Mouse (Mus musculus) midbrain, embryonic 16.5 days (tissue): ENCODE results near the gene Cenpp. TPM values are rescaled to one million over a fixed set of nuclear protein-coding genes. Genes with fewer than 3 reads are reported as not detected.

Experiments
- ATAC-seq: fragments of 200-750 bp; cut with Nextera tagmentation; 2 replicates; pipeline ENCODE4 v1.8.0; 2017; ENCODE audit warnings: moderate TSS enrichment
- H3K27ac ChIP-seq: fragments of 300-500 bp; sonication (generic); 2 replicates; pipeline ENCODE4 v1.5.1; 2014; ENCODE audit warnings: mild to moderate bottlenecking, low read length, mixed read lengths
- H3K27me3 ChIP-seq: fragments of 300-500 bp; sonication (generic); 2 replicates; pipeline ENCODE4 v1.6.1; 2014; ENCODE audit warnings: low read depth, low read length, mixed read lengths; ENCODE audit not compliant: control insufficient read depth, insufficient read depth
- H3K36me3 ChIP-seq: fragments of 300-500 bp; sonication (generic); 2 replicates; pipeline ENCODE4 v1.6.1; 2014; ENCODE audit warnings: mild to moderate bottlenecking, low read length, moderate library complexity, mixed read lengths; ENCODE audit not compliant: control insufficient read depth, insufficient read depth
- H3K4me1 ChIP-seq: fragments of 300-500 bp; sonication (generic); 2 replicates; pipeline ENCODE4 v1.6.1; 2014; ENCODE audit warnings: mild to moderate bottlenecking, low read length, mixed read lengths; ENCODE audit not compliant: control insufficient read depth, insufficient read depth
- H3K4me2 ChIP-seq: fragments of 300-500 bp; sonication (generic); 2 replicates; pipeline ENCODE4 v1.6.1; 2014; ENCODE audit warnings: mild to moderate bottlenecking, low read length, mixed read lengths
- H3K4me3 ChIP-seq: fragments of 300-500 bp; sonication (generic); 2 replicates; pipeline ENCODE4 v1.5.1; 2014; ENCODE audit warnings: low read depth, mild to moderate bottlenecking, low read length, moderate library complexity, mixed read lengths
- H3K9ac ChIP-seq: fragments of 300-500 bp; sonication (generic); 2 replicates; pipeline ENCODE4 v1.6.1; 2014; ENCODE audit warnings: low read depth, low read length, mixed read lengths
- H3K9me3 ChIP-seq: fragments of 300-500 bp; sonication (generic); replicated peaks from 2 replicates; pipeline ENCODE4 v1.6.1; 2014; ENCODE audit warnings: mild to moderate bottlenecking, low read length, mixed read lengths; ENCODE audit not compliant: control insufficient read depth, poor library complexity, severe bottlenecking
- WGBS: fragments of 180-500 bp; shearing (Covaris S2); extraction: QIAGEN DNeasy Blood & Tissue Kit; methylation state at CpG from one replicate; pipeline ENCODE4 v1.1.7; 2014; 5-methylcytosine and 5-hydroxymethylcytosine counted together
- polyA plus RNA-seq: library from polyadenylated mRNA; unstranded; fragments of >200 nt; fragmentation: Nextera tagmentation; extraction: Ambion mirVana; gene quantifications from 2 replicates; pipeline ENCODE4 v1.2.1, GENCODE M21; 2015

Cenpp gene
- polyA plus RNA-seq, 1 experiment from 2014 or later, result 6.6 TPM

DNA sequence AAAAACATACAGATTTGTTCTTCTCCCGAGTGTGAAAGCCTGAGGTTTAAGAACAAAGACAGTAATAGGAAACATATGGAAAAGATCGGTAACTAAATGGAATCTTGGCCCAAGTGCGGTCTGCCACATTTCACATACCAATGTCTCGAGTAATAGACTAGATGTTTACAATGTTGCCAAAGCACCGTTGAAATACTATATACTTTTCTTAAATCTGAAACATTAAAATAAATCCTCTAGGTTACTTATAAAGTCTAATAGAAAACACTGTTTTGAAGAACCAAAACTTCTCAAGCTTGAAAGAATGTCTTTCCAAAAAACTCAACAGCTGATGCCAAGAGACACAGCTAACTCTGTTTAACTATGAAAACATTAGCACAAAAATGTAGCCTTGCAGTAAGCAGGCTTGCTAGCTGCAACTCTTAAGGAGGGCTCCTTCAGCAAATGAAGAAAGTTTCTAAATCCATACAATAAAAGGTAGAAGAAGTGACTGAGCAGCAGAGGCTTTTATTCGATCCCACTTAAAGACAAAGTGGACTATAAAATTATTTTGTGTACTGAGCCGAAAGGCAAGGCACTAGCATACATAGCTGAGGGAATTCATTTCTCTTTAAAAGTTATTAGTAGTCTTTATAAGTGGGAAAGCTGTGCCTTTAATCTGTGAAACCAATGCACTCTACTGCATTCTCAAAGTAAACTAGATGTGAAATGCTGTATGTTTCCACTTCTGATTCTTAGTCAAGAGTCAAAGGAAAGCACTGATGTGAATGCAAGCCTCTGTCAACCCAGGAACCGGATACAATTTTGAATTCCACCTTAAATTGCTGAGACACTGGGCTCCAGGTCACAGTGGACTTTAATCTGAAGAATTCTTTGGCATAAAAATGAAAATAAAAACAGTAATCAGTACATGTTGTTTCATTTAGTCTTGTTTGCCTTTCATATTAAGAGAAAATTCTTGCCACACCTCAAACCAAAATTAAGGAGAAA, 70.7 kb downstream of the Cenpp start, which contains the start of gene Omd:
Omd (plus strand) TSS at position 922 of the 990 bp plus-strand sequence.
- Histone ChIP-seq H3K4me1 (no peaks in the 10 kb centered on the region), H3K36me3 (no peaks in the 10 kb centered on the region), H3K4me2 (no peak within 1 kb of the TSS), H3K27ac (no peak within 1 kb of the TSS), H3K9ac (no peak within 1 kb of the TSS), H3K4me3 (no peak within 1 kb of the TSS), H3K9me3 (no peaks in the 10 kb centered on the region), H3K27me3 (no peaks in the 10 kb centered on the region)
- no peak for ATAC-seq
- WGBS, result 85% methylated on average over 8 of the region's 8 CpGs

DNA sequence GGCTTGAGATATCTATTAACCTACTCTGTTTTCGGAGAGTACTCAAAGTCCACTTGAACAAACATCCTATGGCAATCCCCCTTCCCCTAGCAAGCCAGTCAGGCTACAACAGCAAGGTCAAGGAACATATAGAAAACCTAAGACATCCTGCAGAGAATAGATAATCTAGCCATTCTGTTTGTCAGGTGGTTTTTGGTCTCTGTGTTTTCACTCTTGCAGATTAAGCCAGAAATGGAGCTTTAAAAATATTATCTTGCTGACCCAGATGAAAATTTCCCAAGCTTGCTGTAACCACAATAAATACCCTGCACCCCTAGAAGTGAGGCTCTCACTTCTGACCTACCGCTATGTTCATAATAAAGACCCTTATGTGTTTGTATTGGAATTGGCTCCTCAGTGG, 81.2 kb downstream of the Cenpp start:
- no peak overlapping the region for H3K27ac ChIP-seq
- H3K9me3 ChIP-seq, result no peaks in the 10 kb centered on the region
- no peak for ATAC-seq
- H3K27me3 ChIP-seq, result no peaks in the 10 kb centered on the region
- H3K4me1 ChIP-seq, result no peaks in the 10 kb centered on the region
- no peak overlapping the region for H3K4me3 ChIP-seq
- H3K9ac ChIP-seq, result no peak overlapping the region
- WGBS, result 86% methylated on average over 2 of the region's 2 CpGs
- H3K4me2 ChIP-seq, result no peak overlapping the region
- no peaks in the 10 kb centered on the region for H3K36me3 ChIP-seq

DNA sequence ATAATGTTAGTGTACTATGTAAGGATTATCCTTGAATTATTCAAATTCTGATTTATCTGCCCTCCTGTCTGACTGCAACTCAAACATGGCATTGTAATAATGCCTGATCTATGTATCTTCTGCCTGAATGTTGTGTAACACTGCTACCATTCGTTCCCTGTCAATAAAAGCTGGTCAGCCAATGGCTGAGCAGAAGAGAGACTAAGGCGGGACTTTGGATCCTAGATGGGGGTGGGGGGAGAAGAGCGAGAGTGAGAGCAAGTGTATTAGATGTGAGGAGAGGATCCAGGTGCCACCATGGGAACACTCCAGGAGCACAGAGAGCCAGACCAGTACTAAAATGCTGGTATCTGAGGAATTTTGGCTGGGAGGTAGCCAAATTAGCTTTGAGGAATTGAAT, 82.2 kb downstream of the Cenpp start:
- Histone ChIP-seq H3K4me1 (no peaks in the 10 kb centered on the region), H3K36me3 (no peaks in the 10 kb centered on the region), H3K27ac (no peak overlapping the region), H3K4me2 (no peak overlapping the region), H3K27me3 (no peaks in the 10 kb centered on the region), H3K9ac (no peak overlapping the region), H3K9me3 (no peaks in the 10 kb centered on the region), H3K4me3 (no peak overlapping the region)
- no peak for ATAC-seq
- WGBS, result 69% methylated on average over 3 of the region's 3 CpGs

DNA sequence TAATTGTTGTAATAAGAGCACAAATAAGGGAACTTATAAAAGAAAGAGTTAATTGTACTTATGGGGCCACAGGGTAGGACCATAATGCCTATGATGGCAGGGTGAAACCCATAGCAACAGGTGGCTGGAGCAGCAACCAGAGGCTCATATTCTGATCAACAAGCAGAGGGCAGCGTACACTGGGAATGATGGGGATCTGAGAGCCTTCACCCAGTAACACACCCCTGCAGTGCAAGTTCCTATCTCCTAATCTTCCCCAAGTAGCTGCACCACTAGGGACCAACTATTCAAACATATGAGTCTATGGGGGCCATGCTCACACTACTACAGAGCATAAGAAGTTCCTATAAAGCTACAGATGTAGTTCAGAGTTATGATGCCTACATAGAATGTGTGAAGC, 88.2 kb downstream of the Cenpp start:
- 95% methylated on average over 1 of the region's 1 CpGs for whole genome bisulfite sequencing
- no peak for ATAC-seq
- Histone ChIP-seq H3K9ac (no peak overlapping the region), H3K27me3 (no peaks in the 10 kb centered on the region), H3K4me1 (no peaks in the 10 kb centered on the region), H3K9me3 (no peaks in the 10 kb centered on the region), H3K4me3 (no peak overlapping the region), H3K27ac (no peak overlapping the region), H3K4me2 (no peak overlapping the region), H3K36me3 (no peaks in the 10 kb centered on the region)

DNA sequence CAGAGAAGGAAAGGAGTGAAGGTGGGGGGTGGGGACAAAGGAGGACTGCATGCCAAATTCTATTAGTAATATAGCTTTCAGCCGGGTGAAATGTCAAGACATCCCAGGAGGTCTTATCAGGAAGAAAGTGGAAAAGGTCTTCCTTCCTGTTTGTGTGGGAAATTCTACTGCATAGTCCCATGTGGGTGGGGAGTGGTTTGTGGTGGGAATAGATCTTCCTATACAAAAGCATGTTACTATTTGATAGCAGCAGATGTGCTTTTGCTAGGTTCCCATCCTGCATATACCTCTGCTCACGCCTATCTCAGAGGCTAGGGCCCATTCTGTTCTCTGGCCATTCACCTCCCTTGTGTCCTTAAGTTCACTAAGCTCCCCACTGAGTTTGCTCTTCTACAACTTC, 91.7 kb downstream of the Cenpp start:
- no peak overlapping the region for H3K4me2 ChIP-seq
- H3K9ac ChIP-seq, result no peak overlapping the region
- no peak for ATAC-seq

DNA sequence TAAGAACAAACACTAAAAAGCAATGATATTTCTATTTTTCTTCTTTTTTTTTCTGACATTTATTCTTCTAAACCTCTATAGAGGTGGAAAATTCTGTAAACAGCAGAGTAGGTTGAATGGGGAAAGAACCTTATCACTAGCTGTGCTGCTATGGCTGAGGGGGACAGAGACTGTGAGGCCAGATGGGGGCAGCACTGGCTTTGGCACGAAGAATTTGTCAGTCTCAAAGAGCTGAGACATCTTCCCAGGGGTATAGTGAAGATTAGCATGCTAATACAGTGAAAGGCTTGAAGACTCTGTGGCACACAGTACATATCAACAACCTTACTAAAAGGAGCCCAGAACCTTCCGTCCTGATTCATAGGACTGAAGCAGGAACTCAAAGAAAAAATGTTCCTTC, 93.4 kb downstream of the Cenpp start:
- Histone ChIP-seq H3K9me3 (no peaks in the 10 kb centered on the region), H3K4me1 (no peaks in the 10 kb centered on the region), H3K4me2 (no peak overlapping the region), H3K9ac (no peak overlapping the region), H3K4me3 (no peak overlapping the region), H3K27me3 (no peaks in the 10 kb centered on the region), H3K27ac (no peak overlapping the region), H3K36me3 (no peaks in the 10 kb centered on the region)
- 31% methylated on average over 2 of the region's 2 CpGs for WGBS
- ATAC-seq, result no peak

More for the DNA sequence above, 91.7 kb downstream of the Cenpp start:
- Histone ChIP-seq H3K36me3 (no peaks in the 10 kb centered on the region), H3K4me1 (no peaks in the 10 kb centered on the region), H3K4me3 (no peak overlapping the region), H3K9me3 (no peaks in the 10 kb centered on the region), H3K27ac (no peak overlapping the region), H3K27me3 (no peaks in the 10 kb centered on the region)
- WGBS, result 76% methylated on average over 2 of the region's 2 CpGs

DNA sequence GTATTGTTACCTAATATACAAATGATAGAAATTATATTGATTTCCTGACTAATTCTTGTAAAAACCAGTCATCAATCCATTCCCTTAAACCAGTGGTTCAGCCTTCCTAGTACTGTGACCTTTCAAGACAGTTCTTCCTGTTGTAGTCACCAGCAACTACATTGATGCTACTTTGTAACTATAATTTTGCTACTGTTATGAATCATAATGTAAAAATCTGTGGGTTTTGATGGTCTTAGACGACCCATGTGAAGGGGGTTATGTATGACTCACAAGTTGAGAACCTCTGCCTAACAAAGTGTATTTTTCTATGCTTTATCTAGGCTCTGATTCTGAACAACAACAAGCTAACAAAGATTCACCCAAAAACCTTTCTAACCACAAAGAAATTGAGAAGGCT, 95.7 kb downstream of the Cenpp start:
- no peak overlapping the region for H3K9ac ChIP-seq
- no peak overlapping the region for H3K27ac ChIP-seq
- no peak overlapping the region for H3K4me3 ChIP-seq
- H3K4me2 ChIP-seq, result no peak overlapping the region
- no peaks in the 10 kb centered on the region for H3K9me3 ChIP-seq
- no peak for ATAC-seq
- no peaks in the 10 kb centered on the region for H3K36me3 ChIP-seq
- H3K27me3 ChIP-seq, result no peaks in the 10 kb centered on the region
- no peaks in the 10 kb centered on the region for H3K4me1 ChIP-seq
- 62% methylated on average over 1 of the region's 1 CpGs for WGBS

DNA sequence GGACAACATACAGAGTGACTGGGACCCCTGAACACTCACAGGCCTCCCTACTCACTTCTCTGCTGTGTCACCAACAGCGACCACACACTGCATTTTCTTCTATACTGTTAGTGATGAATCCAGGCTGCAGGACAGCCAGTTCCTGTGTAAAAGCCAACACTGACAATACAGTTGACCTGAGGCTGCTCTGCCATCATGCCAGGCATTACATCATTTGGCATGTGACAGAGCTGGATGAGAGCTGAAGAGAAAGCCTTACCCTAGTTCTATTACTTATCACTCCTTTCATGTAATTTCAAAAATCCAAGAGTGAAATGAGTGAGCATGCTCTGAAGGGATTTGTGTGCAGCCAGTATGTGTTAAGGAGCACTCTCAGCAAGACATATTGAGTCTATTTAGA, 96.4 kb downstream of the Cenpp start:
- H3K27ac ChIP-seq, result no peak overlapping the region
- no peaks in the 10 kb centered on the region for H3K27me3 ChIP-seq
- 85% methylated on average over 1 of the region's 1 CpGs for WGBS
- H3K4me2 ChIP-seq, result no peak overlapping the region
- no peaks in the 10 kb centered on the region for H3K9me3 ChIP-seq
- H3K36me3 ChIP-seq, result no peaks in the 10 kb centered on the region
- H3K9ac ChIP-seq, result no peak overlapping the region
- H3K4me1 ChIP-seq, result no peaks in the 10 kb centered on the region
- H3K4me3 ChIP-seq, result no peak overlapping the region
- ATAC-seq, result no peak

DNA sequence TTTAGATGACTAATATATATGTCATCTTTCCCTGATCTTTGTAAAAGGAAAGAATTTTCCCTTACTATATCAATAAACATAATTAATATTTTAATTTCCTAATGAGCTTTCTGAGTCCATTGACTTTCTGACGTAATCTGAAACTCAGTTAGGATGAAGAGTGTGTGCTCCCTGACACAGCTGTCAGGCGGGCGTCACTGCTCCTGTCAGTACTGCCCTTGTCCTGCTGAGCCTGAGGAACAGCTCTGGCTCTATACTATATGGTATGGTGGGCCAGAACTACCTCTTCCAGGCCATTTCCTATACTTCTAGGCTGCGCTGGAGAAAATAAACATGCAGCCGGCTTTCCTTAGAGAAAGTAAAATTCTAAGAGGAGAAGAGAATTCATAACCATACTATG, 98.1 kb downstream of the Cenpp start:
- no peak for ATAC-seq
- Histone ChIP-seq H3K4me3 (no peak overlapping the region), H3K36me3 (no peaks in the 10 kb centered on the region), H3K4me2 (no peak overlapping the region), H3K27me3 (no peaks in the 10 kb centered on the region), H3K9me3 (no peaks in the 10 kb centered on the region), H3K27ac (no peak overlapping the region), H3K9ac (no peak overlapping the region), H3K4me1 (no peaks in the 10 kb centered on the region)
- 83% methylated on average over 5 of the region's 5 CpGs for WGBS
